Mouse (Mus musculus) lung, adult 2 months (tissue): ENCODE results near the gene Sec31b.

ENCODE experiments used
- CTCF ChIP-seq: fragments of 200-500 bp; IDR thresholded peaks from 2 replicates; pipeline ENCODE4 v1.5.1; 2011; ENCODE audit warnings: mild to moderate bottlenecking, low read length, control low read depth; ENCODE audit not compliant: insufficient read depth
- POLR2A ChIP-seq: fragments of 200-500 bp; IDR thresholded peaks from 2 replicates; pipeline ENCODE4 v1.6.1; 2011; ENCODE audit warnings: low read depth, mild to moderate bottlenecking, control low read depth, low read length, borderline replicate concordance; ENCODE audit errors: extremely low read depth

DNA sequence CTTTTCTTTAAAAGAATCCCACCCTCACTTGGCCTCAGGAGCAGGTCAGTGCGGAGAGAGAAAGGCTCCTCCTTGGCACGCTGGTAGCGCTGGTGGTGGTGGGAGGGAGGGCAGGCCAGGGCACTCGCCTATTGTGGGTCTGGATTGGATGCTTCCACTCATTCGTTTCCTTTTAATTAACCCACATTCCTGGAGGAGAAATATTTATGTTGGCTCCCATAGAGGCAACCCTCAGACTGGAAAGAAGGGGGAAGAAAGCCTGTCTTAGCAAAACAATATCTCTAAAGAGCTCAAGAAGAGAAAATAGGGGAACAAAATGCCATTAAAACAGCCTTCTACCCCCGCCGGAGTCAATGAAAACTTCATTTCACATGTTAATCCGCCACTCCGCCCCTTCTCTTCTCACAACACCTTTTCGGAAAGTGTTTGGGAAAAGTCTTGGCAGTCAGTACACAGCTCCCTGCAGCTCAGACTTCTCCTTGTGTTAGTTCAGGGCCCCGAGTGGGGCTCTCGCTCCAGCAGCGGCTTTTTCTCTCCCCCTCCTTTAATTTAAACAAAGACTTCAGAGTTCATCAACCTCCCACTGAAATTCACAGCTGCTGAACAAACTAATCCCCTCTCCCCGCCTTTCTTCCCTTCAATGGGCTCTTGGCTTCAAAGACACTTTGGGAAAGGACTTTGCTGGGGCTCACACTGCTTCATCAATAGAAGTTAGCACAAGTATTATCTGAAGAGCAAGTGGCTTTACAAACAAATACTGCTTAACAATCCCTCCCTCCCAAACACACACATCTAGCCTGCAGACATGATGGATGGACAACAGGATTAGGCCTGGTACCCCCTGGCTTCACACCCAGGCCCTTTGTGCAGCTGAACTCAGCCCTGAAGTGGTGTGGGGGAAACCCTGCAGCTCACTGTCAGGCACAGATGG lies 30.9 kb downstream of the Sec31b start:
- TF ChIP-seq CTCF (no peak), POLR2A (no peak)
